Mouse (Mus musculus): ENCODE results near the gene Ajap1.

DNA sequence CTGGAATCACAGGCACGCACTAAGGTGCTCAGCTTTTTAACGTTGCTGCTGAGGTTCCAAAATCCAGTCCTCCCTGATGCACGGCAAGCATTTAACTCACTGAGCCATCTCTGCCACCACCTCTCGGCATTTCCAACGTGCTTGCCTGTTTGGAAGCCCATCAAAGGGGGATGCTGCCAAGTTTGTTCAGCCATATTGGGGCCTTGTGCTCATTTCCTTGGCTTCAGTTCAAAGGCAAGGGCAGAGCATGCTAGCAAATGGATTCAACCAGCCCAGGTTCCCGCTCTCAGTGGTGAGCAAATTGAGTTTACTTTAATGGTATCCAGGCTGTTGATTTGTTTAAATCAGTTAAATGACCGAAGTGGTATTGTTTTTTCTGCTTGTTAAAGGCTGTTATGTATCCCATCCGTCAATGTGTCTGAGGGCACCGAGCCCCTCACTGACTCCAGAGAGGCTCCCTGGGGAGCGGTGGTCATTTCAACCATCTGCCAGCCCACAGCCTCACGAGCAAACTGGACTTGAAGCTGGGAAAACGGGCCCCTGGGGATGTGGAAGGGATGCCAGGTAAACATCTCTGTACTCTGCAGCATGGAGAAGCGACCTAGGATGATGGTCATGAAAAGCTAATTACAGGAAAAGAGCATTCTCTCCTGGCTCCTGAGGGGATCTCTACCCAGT is 121.6 kb downstream of the Ajap1 start:
- no peak for TF ChIP-seq GATA1 (IDR thresholded peaks at IDR 0.05; ENCODE audit: borderline replicate concordance, low read length)
- TF ChIP-seq FLI1 (IDR thresholded peaks at IDR 0.05; ENCODE audit: low read length) = no peak

Measured in megakaryocyte, embryonic 14.5 days (primary cell).